Mouse (Mus musculus): Measurements from ENCODE around the gene Rab3il1.

Rab3il1 gene

GRCm38 (mm10) chr19:9984111-9985055 is 17.1 kb upstream of the Rab3il1 start:
- DNase-seq: no peak

- DNase-seq: no peak
These were observed 16.1 kb upstream of the Rab3il1 start for GRCm38 (mm10) chr19:9985190-9985899.

GRCm38 (mm10) chr19:9985900-9986421 is 15.5 kb upstream of the Rab3il1 start:
- DNase-seq: no peak

- no peak for DNase-seq
These were observed 14.3 kb upstream of the Rab3il1 start for GRCm38 (mm10) chr19:9987192-9987591.

GRCm38 (mm10) chr19:9987593-9987992 is 13.9 kb upstream of the Rab3il1 start:
- no peak for DNase-seq

- DNase-seq: peak; percentile 48
These were observed 12.1 kb upstream of the Rab3il1 start for GRCm38 (mm10) chr19:9989171-9989883.

- peak; percentile 31 for DNase-seq
These were observed 11.6 kb upstream of the Rab3il1 start for GRCm38 (mm10) chr19:9989884-9990256.

- DNase-seq: peak; percentile 89
These were observed 10.2 kb upstream of the Rab3il1 start for GRCm38 (mm10) chr19:9991304-9991703.

GRCm38 (mm10) chr19:9992011-9992958 is 9.2 kb upstream of the Rab3il1 start:
- no peak for DNase-seq

- peak; percentile 89 for DNase-seq
These were observed 8.3 kb upstream of the Rab3il1 start for GRCm38 (mm10) chr19:9993036-9993656.

- DNase-seq: no peak
These were observed 4.0 kb upstream of the Rab3il1 start for GRCm38 (mm10) chr19:9997204-9998062.

- DNase-seq: no peak
These were observed 3.4 kb upstream of the Rab3il1 start for GRCm38 (mm10) chr19:9998063-9998416.

- no peak for DNase-seq
These were observed 2.6 kb upstream of the Rab3il1 start for GRCm38 (mm10) chr19:9998736-9999486.

- peak; percentile 29 for DNase-seq
These were observed 1.1 kb upstream of the Rab3il1 start for GRCm38 (mm10) chr19:10000330-10000729.

GRCm38 (mm10) chr19:10003696-10004095 is 2.2 kb downstream of the Rab3il1 start:
- no peak for DNase-seq

- DNase-seq: no peak
These were observed 9.9 kb downstream of the Rab3il1 start for GRCm38 (mm10) chr19:10011408-10011807.

GRCm38 (mm10) chr19:10012827-10013278 is 11.4 kb downstream of the Rab3il1 start:
- DNase-seq: peak; percentile 41

GRCm38 (mm10) chr19:10013348-10013747 is 11.9 kb downstream of the Rab3il1 start:
- DNase-seq: peak; percentile 62

GRCm38 (mm10) chr19:10013913-10014312 is 12.4 kb downstream of the Rab3il1 start:
- peak; percentile 90 for DNase-seq

Data from liver (tissue).